Mouse (Mus musculus): ENCODE results near the gene Tsc22d1.

Gene Tsc22d1

GRCm38 (mm10) chr14:76414862-76415780 lies at the start of gene Tsc22d1:
Gene Tsc22d1, plus strand, starts transcription at chr14:76414961.
- DNase-seq (ENCODE audit: low spot score) = peak; percentile 21

- no peak for DNase-seq (ENCODE audit: low spot score)
These were observed 41.1 kb upstream of the Tsc22d1 start for GRCm38 (mm10) chr14:76373638-76374037.

GRCm38 (mm10) chr14:76374601-76375000 lies 40.2 kb upstream of the Tsc22d1 start:
- DNase-seq (ENCODE audit: low spot score) = peak; percentile 4

GRCm38 (mm10) chr14:76376561-76376960 lies 38.2 kb upstream of the Tsc22d1 start:
- no peak for DNase-seq (ENCODE audit: low spot score)

GRCm38 (mm10) chr14:76379411-76379810 lies 35.4 kb upstream of the Tsc22d1 start:
- no peak for DNase-seq (ENCODE audit: low spot score)

GRCm38 (mm10) chr14:76388025-76388424 lies 26.7 kb upstream of the Tsc22d1 start:
- DNase-seq (ENCODE audit: low spot score) = no peak

GRCm38 (mm10) chr14:76398251-76398650 lies 16.5 kb upstream of the Tsc22d1 start:
- no peak for DNase-seq (ENCODE audit: low spot score)

GRCm38 (mm10) chr14:76402574-76402973 lies 12.2 kb upstream of the Tsc22d1 start:
- DNase-seq (ENCODE audit: low spot score) = no peak

GRCm38 (mm10) chr14:76409111-76409510 lies 5.7 kb upstream of the Tsc22d1 start:
- DNase-seq (ENCODE audit: low spot score) = no peak

- DNase-seq (ENCODE audit: low spot score) = no peak
These were observed 1.0 kb upstream of the Tsc22d1 start for GRCm38 (mm10) chr14:76413773-76414121.

- peak; percentile 97 for DNase-seq (ENCODE audit: low spot score)
These were observed 469 bp upstream of the Tsc22d1 start for GRCm38 (mm10) chr14:76414122-76414861.

GRCm38 (mm10) chr14:76415781-76416301 lies 1.1 kb downstream of the Tsc22d1 start:
- peak; percentile 59 for DNase-seq (ENCODE audit: low spot score)

GRCm38 (mm10) chr14:76416366-76417040 lies 1.7 kb downstream of the Tsc22d1 start:
- no peak for DNase-seq (ENCODE audit: low spot score)

GRCm38 (mm10) chr14:76417346-76417745 lies 2.6 kb downstream of the Tsc22d1 start:
- DNase-seq (ENCODE audit: low spot score) = no peak

- DNase-seq (ENCODE audit: low spot score) = no peak
These were observed 6.0 kb downstream of the Tsc22d1 start for GRCm38 (mm10) chr14:76420726-76421125.

- no peak for DNase-seq (ENCODE audit: low spot score)
These were observed 6.4 kb downstream of the Tsc22d1 start for GRCm38 (mm10) chr14:76421162-76421561.

- DNase-seq (ENCODE audit: low spot score) = no peak
These were observed 10.7 kb downstream of the Tsc22d1 start for GRCm38 (mm10) chr14:76425422-76425821.

- DNase-seq (ENCODE audit: low spot score) = no peak
These were observed 11.3 kb downstream of the Tsc22d1 start for GRCm38 (mm10) chr14:76425986-76426530.

- DNase-seq (ENCODE audit: low spot score) = no peak
These were observed 14.1 kb downstream of the Tsc22d1 start for GRCm38 (mm10) chr14:76428855-76429254.

- no peak for DNase-seq (ENCODE audit: low spot score)
These were observed 17.2 kb downstream of the Tsc22d1 start for GRCm38 (mm10) chr14:76431918-76432317.

GRCm38 (mm10) chr14:76432369-76432768 lies 17.6 kb downstream of the Tsc22d1 start:
- DNase-seq (ENCODE audit: low spot score) = peak; percentile 63

- no peak for DNase-seq (ENCODE audit: low spot score)
These were observed 18.1 kb downstream of the Tsc22d1 start for GRCm38 (mm10) chr14:76432816-76433215.
